Mouse (Mus musculus) left cerebral cortex, adult 2 months (tissue): ENCODE results near the gene A730009L09Rik. TPM values are rescaled to one million over a fixed set of nuclear protein-coding genes. Genes with fewer than 3 reads are reported as not detected.

Source experiments
- DNase-seq, 2 experiments: peaks; one replicate each; pipeline ENCODE4 v3.0.0; 2021 to 2022; ENCODE audit warnings: low spot score in 2 of 2, mixed read lengths in 1 of 2; ENCODE audit errors: extremely low spot score in 1 of 2
- H3K27ac ChIP-seq: fragments of 200-600 bp; 2 replicates; pipeline ENCODE4 v1.8.1; 2022
- H3K4me3 ChIP-seq: fragments of 200-600 bp; 2 replicates; pipeline ENCODE4 v1.8.1; 2022
- CTCF ChIP-seq: fragments of 200-600 bp; IDR thresholded peaks from 2 replicates; pipeline ENCODE4 v1.8.1; 2022; ENCODE audit warnings: antibody characterized with exemption, mild to moderate bottlenecking, moderate library complexity
- intact Hi-C: fragments of 180-260 bp; cut with DNase I; formaldehyde crosslinking; loops from one replicate; pipeline ENCODE4 v1.15.1; 2025
- long read RNA-seq, 2 experiments: library from polyadenylated mRNA; stranded (forward); transcript quantifications; one replicate each; pipeline ENCODE4 v2.0.0; 2021; ENCODE audit warnings: borderline mapping rate in 2 of 2
- total RNA-seq, 2 experiments: library from RNA; stranded (reverse); gene quantifications; 2 replicates each; pipeline ENCODE4 v1.2.3; 2021

Gene A730009L09Rik
- under 1 TPM; 0.30 to 0.32 TPM for total RNA-seq
- long read RNA-seq, experiment 1 = 0 reads
- long read RNA-seq, experiment 2 = 0 reads

DNA sequence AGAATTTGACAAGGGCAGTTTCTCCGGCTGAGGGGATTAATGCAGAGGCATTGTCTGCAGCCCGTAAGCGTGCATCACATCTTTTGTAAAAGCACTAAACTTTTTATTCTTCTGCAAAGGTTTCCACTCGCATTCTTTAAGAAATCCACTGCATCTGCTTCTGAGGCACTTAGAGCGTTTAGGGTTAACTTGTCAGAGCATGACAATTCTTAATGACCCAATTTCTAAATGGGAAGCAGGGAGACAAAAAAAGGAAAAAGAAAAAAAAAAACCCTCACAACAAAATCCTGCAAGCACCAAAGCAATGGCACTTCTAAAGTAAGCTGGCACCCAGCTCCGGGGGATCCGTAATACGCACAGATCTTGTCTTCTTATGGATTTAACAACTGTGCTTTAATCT lies at the start of gene A730009L09Rik:
A730009L09Rik (plus strand) TSS at position 301 of the 400 bp plus-strand sequence.
- intact Hi-C loops = no loop called here
- H3K4me3 ChIP-seq = no peak within 1 kb of the TSS

DNA sequence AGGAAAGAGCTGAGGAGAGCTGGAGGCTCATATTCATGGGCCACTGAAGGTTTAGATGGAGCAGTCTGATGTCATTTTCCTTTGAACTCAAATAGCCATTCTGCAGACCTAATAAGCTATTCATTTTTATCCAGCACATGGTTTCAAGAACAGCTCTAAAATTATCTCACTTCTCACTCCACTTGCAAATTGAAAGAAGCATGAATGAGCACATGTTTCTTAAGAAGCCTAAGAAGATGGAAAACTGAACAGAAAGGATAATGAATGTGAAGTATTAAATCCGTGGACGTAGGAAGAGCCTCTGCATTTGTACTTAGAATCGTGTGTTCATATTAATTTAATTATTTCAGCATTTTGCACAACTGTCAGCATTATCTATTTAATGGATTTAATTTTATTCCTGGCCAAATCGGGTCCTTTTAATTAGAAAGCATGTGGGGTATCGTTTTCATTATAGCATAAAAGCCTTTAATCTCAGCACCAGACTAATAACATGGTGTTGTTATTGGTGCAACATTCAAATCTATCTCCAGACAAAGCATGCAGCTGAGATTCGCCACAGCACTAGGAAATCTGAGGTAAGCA lies 49.2 kb upstream of the A730009L09Rik start:
- Histone ChIP-seq H3K27ac (no peak overlapping the region), H3K4me3 (no peak overlapping the region)
- intact Hi-C loops = no loop called here
- TF ChIP-seq CTCF = no peak
- no peak for DNase-seq

More for the DNA sequence above, at the start of gene A730009L09Rik:
- TF ChIP-seq CTCF = no peak
- H3K27ac ChIP-seq = no peak within 1 kb of the TSS
- no peak for DNase-seq

DNA sequence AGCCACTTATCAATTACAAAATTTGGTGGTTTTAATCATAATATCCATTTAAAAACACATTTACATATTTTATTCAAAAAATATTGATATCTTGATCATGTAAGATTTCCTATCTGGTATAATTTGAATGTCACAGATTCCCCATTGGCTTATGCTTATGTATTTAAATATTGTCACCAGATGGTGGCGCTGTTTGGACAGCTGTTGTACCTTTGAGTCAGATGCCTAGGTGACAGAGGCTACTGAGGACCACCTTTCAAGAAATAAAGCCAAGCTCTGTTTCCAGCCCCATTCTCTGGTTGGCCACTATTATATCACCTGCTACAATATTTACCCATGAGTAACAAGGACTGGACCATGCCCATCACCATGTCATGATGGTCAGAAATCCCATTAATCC lies 46.0 kb upstream of the A730009L09Rik start:
- TF ChIP-seq CTCF = no peak; the same call in none of the 2 replicates
- Histone ChIP-seq H3K27ac (no peak overlapping the region), H3K4me3 (no peak overlapping the region)
- intact Hi-C loops = no loop called here
- no peak for DNase-seq

DNA sequence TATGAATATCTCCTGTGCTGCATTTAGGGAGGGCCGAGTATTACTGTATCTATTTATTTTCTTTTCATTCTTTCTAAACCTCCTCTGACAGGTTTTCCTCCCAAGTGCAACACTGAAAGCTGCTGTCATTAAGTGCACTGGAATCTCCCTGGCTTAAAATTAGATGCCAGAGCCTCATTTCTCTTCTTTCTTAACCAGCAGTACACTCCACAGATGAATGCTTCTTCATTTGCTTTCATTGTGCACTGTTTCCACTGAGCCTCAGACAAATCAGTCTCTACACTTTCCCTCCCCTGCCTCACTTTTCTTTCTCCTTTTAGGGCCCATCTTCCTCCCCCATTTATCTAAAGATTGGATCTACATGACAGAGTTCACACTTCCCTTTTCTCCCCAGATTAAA lies 44.9 kb upstream of the A730009L09Rik start:
- no peak overlapping the region for H3K4me3 ChIP-seq
- DNase-seq = no peak
- TF ChIP-seq CTCF = no peak
- intact Hi-C loops = no loop called here
- H3K27ac ChIP-seq = no peak overlapping the region

DNA sequence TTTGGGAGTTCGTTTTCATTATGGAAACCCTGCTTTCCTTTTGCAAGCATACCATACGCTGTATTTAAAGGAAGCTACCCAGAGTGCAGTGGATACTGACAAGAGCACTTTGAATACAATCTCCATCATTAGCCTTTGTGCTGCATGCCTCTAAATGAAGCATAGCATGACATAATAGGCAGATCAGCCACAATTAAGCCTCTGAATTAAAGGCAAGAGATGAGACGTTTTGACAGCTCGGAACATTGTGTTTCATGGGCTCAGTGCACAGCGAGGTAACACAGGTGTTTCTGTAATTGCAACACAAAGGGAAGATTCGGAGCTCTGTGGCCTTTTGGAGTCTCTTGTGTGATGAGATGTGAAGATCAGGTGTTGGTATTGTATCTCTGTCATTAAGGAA lies 41.5 kb upstream of the A730009L09Rik start:
- no peak overlapping the region for H3K27ac ChIP-seq
- DNase-seq = no peak
- no peak overlapping the region for H3K4me3 ChIP-seq
- intact Hi-C loops = no loop called here
- TF ChIP-seq CTCF = no peak

DNA sequence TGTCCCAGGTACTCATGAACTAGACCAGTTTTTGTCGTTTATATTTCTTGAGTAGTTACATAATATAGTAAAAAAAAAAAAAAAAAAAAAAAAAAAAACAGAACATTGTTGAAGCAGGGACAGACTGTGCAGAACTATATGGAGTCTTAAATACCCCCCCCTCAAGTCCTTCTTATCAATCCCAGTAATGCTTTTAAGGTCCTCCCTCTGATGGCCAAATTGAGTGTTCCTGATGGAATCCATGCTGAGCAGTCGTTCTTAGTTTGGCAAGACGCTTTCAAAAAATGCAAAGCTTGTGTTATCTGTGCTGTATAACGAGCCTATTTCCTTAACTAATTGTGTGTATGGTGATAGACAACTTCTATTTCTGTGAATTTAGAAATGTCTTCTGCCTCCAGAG lies 40.2 kb upstream of the A730009L09Rik start:
- no peak for TF ChIP-seq CTCF
- intact Hi-C loops = no loop called here
- H3K4me3 ChIP-seq = no peak overlapping the region
- DNase-seq = no peak
- no peak overlapping the region for H3K27ac ChIP-seq

DNA sequence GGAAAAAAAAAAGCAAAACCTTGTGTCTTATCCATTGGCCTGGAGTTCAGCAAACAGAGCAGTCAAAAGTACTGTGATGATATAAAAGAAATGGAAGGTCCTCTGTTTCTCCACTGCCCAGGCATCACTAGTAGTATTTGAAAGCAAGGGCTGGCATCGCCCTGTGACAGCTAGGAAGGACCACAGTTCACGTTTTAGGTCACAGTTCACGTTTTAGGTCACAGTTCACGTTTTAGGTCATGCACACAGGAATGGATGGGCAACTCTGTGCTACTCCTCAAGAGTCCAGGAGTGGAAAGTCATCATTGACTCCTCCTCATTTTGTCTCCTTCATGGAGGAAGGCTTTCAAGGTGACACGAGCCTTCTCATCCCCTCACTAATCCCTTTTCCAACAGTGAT lies 38.0 kb upstream of the A730009L09Rik start:
- Histone ChIP-seq H3K27ac (no peak overlapping the region), H3K4me3 (no peak overlapping the region)
- DNase-seq = no peak
- intact Hi-C loops = no loop called here
- TF ChIP-seq CTCF = no peak

DNA sequence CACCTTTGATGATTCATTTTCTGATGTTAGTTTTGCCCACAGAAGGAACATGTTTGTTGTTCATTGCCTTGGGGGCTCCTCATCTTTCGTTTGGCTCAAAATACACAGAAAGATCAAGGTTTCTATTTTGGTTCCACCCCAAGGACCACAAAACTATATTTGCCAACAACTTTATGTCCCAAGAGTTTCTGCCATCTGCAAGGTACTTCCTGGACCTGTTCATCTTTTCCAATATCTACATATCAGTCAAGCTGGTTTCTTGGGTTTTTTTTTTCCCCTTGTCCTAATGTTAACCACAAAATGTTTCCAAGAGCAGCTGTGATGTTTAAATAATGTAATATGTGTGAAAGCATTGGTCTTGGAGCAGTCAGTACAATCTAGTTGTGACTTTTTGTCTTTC lies 37.4 kb upstream of the A730009L09Rik start:
- no peak overlapping the region for H3K27ac ChIP-seq
- TF ChIP-seq CTCF = no peak
- DNase-seq = no peak
- intact Hi-C loops = no loop called here
- no peak overlapping the region for H3K4me3 ChIP-seq

DNA sequence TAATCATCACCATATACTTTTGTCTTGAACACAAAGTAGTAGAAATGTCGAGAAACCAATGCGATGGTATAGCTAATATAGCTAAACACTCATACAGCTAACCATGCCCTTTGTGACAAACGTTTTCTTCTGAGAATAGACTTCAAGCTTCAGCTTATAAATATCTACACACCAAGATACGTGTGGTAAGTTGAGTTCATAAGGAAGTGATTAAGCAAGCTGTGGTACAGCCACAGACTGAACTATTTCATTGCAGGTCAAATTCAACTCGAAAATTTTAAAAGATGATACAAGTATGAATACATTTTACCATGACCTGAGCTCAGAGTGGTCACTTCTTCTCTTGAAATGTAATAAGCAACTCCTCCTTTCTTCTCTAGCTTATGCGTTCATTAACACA lies 37.0 kb upstream of the A730009L09Rik start:
- no peak for DNase-seq
- H3K27ac ChIP-seq = no peak overlapping the region
- H3K4me3 ChIP-seq = no peak overlapping the region
- TF ChIP-seq CTCF = no peak
- intact Hi-C loops = no loop called here

DNA sequence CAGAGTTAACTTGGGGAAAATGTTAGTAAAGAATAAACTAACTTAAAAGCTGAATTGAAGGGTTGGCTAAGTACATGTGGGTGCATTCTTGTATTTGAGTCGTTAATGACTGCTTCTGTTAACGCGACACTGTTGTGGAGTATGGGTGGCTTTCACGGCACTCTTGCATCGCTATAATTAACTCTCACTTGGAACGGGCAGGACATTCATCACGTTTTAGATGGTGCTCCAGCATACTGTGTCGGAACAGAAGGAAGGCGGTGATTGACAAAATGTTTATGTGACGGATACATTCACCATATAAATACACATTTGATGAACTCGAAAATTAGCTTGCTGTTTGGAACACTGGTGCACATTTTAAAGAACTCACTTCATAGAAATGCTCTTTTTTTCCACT lies 29.0 kb upstream of the A730009L09Rik start:
- DNase-seq = no peak

DNA sequence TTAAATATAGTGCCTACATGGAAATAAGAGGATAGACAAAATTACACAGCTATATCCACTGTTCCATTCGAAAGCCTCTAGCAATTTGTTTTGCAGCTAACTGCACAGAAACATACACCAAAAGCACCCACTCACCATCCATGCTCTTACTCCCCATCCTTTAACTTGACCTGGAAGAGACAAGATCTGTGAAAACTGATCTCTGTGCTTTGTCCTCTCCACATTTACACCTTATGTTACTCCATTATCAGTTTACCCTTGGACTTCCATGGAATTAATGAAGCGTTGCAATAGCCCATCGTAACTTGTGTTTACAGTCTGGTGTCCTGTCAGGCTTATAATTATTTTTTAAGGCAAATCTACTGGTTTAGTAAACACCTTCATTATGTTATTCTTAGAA lies 20.1 kb upstream of the A730009L09Rik start:
- intact Hi-C loops = loop anchor here (5.0 to 10.0 kb wide), 2 partner anchors 358 to 1280 kb away; no protein-coding TSS in a partner anchor
- no peak for DNase-seq
- TF ChIP-seq CTCF = no peak
- peak overlapping the region; percentile 35 for H3K4me3 ChIP-seq
- no peak overlapping the region; the same call in 1 of the 2 replicates for H3K27ac ChIP-seq

More for the DNA sequence above, 29.0 kb upstream of the A730009L09Rik start:
- H3K4me3 ChIP-seq = no peak overlapping the region
- H3K27ac ChIP-seq = no peak overlapping the region
- no peak for TF ChIP-seq CTCF
- intact Hi-C loops = no loop called here

DNA sequence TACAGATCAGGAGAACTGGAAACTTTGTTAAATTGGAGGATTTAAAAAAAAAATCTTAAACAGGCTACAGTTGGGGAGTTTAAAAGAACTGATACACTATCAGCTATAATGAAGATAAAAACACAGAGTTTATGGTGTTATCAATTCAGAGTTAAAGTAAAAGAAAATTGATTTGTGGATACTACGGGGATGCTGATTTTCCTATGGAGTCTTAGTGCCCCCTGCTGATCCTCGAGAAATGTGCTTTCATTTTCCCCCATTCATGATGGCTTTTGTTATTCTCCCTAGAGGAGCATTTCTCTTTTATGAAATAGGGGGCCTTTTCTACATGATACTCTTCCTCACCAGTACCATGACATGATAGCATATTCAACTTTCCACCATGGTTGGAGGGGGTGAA lies 19.5 kb upstream of the A730009L09Rik start:
- Histone ChIP-seq H3K4me3 (peak overlapping the region; percentile 35), H3K27ac (peak overlapping the region; percentile 34; the same call in 1 of the 2 replicates)
- peak; percentile 26 to 45 for DNase-seq
- intact Hi-C loops = loop anchor here (5.0 to 10.0 kb wide), 2 partner anchors 358 to 1281 kb away; no protein-coding TSS in a partner anchor
- peak; percentile 80 for TF ChIP-seq CTCF

DNA sequence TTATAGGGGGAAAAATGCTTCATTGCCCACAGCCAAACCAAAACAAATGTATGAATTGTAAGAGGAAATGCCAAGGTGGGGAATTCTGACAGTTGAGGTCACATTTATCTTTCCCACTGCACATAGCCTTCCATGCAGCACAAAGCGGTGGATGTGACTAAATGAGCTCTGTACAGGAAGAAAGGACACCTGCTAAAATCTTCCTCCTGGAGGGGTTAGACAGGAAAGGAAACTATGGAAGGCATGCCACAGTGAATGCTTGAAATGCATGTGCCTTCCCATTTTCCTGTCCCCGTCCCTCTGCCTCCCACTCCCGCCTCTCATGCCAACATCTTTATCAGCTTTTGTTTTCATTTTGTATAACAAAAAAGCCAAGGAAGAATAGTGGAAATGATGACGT lies 7.2 kb upstream of the A730009L09Rik start:
- no peak for TF ChIP-seq CTCF
- H3K4me3 ChIP-seq = no peak overlapping the region
- DNase-seq = no peak
- no peak overlapping the region for H3K27ac ChIP-seq
- intact Hi-C loops = no loop called here
